Mouse (Mus musculus): Measurements from ENCODE around the gene Cfap44.
A peak's percentile ranks its signal among the peaks of the same experiment; 100 is the strongest.
"Not testable (repeated sequence)": the region's sequence is repeated elsewhere in the genome, so short reads cannot be mapped to it uniquely, and the experiment has no call there.

Cfap44 gene

DNA sequence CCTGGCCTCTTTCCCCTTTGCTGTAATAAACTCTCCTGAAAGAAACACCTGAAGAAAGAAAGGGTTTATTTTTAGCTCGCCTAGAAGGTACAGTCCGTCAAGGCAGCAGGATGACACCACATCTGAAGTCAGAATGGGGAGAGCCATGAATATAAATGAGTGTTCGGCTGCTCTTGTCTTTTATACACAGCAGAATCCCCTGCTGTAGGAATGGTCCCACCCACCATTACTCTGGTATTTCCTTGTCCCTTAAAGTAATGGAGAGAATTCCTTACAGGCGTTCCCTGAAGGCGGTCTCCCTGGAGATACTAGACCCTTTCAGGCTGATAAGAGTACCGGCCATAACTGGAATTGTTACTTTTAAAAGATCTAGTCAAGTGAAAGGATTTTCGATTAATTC, 35.4 kb downstream of the Cfap44 start:
- DNase-seq: no peak

DNA sequence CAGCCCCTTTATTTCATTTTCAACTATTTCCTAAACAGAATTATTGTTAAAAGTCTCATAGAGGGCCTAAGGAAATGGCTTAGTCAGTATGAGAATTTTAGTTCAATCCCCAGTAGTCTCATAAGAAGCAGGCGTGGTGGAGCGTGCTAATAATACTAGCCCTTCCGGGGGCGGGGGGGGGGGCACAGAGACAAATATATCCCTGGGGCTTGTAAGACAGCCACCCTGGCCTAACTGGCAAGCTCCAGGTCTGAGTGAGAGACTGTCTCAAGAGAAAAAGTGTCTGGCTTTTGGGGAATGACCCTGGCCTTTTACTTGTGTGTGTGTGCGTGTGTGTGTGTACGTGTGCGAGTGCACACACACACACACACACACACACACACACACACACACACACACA, 40.3 kb downstream of the Cfap44 start:
- no peak for DNase-seq

DNA sequence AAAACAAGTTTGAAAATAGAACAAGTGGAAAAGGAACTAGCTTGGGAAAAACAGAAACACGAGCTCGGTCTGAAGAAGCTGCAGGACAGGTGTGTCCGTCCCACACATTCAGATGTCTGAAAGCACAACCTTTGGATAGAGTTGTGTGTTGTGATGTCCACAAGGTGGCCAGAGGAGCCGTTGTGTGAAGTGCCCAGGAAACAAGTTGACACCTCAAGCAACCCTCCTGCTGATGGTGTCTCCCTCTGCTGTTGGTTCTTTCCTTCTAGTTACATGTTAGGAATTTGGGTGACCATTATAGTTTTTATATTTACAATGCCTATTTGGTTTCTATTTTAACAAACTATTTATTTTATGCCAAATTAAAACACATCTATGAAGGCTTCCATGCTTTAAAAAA, 40.9 kb downstream of the Cfap44 start:
- no peak for DNase-seq

DNA sequence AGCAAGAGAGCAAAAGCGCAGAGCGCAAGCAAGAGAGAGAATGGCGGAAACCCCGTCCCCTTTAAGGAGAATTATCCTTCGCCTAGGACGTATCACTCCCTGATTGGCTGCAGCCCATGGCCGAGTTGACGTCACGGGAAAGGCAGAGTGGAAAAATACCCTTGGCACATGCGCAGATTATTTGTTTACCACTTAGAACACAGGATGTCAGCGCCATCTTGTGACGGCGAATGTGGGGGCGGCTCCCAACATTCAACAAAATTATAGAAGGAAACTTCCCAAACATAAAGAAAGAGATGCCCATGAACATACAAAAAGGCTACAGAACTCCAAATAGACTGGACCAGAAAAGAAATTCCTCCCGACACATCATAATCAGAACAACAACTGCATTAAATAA, 47.3 kb downstream of the Cfap44 start:
- not testable (repeated sequence) for DNase-seq

DNA sequence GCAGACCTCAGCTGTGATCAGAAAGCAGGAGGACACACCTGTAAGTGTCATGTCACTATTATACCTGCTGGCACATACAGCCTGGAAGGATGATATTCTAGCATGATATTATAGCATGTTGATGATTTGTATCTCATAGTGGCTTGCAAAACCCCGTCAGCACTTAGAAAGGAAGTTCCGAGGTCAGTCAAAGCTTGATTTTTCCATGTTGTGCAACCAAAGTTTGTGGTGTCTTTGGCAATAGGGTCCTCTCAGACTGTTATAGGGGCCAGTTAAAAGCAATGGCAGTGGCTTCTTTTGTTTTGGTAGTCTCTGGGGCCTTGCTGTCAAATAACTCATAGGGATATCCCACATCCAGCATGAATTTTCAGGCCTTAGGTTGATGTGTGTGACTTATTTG, 63.3 kb downstream of the Cfap44 start:
- DNase-seq: no peak

DNA sequence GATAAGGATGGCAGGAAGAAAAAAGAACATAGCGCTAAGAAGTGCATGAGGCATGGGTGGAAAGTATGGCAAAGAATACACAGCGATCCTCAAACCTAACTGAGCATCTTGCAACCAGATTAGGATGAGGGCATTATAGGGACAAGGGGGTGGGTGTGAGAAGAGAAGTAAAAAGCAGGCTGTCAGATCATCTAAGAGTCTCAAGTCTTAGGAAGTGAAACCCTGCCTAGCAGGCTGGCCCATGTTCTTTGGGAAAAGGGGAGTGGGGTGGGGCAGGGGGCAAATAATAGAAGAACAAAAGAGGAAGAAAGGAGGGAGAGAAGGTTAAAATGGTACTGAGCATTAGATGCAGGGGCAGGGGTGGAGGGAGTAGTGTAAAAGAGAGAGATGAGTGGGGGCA, 64.2 kb downstream of the Cfap44 start:
- DNase-seq: no peak

DNA sequence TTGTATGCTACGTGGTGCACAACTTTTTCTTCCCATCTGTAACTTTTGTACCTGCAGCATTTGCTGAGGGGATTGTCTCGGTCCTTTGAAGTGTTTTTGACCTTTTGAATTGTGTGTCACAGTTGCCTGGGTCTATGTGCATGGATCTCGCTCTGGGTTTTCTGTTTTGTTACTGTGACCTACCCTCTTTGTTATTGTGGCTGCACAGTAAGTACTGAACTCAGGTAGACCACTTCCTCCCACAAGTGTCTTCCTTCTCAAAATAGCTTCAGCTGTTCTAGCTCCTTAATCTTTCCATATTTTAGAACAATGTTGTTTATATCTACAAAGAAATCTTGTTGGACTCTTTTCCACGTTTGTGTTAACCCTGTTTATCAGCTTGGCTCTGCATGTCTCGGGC, 66.3 kb downstream of the Cfap44 start:
- no peak for DNase-seq

DNA sequence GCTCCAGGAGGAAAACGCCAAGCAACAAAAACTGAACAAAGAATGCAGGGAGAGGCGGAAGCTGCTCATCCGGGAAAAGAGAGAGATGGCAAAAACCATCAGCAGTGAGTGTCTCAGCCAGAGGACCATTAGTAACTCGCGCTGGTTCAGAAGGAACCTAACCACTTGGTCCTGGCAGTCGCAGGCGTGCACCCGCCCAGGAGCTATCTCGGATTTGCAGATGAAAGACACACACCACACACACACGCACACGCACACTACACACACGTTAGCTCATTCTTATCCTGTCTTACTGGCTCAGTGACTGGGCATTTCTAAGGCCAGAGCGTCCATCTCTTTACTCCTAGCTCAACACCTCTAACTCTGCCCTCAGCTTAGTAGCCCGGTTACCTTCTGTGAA, 80.7 kb downstream of the Cfap44 start:
- DNase-seq: no peak

DNA sequence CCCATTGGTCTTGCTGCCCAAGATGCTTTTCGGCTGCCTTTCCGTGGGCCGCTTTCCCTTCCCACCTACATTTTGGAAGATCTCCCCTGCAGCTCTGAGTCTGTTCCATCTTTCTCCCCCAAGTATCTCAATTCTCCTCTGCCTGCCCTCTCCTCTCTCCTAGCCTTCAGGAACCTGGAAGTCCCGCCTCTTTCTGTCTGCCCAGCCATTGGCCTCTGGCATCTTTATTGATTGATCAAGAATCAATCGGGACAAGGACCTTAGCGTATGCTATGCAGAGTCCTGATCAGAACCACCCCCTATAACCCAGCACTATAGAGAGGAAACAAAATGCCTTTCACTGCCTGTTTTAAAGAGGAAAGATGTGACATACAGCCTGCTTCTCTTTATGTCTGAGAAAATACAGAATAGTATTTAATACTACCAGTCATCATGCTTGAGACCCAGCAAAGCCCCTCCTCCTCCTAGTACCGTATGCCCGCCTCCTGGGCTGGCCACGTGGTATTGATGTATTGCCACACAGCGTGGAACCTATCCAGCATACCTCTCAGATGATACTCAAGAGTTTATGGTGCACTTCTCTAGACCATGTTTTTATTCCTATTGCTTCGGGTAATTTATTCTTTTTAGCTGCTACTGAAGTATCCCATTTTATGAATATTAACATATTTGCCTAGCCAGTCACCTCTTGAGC, 81.2 kb downstream of the Cfap44 start:
- no peak for DNase-seq

DNA sequence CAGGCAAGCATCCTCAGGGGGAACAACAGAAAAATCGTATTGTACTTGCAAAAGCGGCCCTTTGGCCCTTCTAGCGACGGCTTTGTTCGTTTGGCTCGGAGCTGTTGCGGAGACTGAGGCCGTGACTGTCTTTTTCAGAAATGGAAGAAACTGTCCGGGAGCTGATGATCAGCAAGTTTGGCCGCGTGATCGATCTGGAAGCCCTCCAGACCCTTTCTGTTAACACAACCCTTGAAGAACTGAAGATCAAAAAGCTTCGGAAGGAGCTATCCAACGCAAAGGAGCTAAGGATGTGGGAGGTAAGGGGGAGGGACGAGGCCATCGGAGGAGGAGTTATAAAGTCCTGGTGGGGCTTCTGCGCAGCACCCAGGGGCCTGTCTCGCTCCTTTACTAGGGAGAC, 84.2 kb downstream of the Cfap44 start:
- no peak for DNase-seq

DNA sequence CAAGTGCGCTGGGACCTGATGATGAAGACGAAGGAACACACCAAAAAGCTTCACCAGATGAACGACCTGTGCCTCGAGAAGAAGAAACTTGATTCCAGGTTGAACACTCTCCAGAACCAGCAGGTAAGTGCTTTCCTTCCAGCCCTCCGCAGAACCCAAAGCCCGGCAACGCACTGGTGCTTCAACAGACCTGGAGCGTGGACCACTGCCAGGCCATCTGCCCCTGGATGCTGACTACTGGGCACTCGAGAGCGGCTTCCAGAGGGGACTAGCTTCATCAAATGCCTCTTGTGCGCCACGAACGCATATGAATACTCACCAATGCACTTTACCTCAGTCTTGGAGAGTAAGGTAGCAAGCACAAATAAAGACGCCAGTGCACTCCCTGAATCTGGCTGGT, 85.3 kb downstream of the Cfap44 start:
- DNase-seq: no peak

DNA sequence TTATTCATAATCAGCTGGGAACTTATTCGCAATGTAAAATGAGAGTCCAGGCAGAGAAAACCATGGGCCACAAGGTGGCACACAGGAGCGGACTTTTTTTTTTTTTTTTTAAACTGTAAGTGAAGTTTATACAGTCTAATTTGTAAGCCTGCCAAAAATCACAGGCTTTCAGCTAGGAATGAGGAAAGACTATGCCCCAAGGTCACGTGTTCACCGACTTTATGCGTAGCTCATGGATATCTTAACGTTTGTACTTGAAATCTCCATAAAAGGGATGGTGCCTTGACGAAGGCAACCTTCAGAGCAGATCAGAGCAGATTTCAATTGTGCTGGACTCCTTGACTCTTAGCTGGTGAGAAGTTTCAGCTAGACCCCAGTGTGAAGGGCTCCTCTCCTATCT, 86.0 kb downstream of the Cfap44 start:
- DNase-seq: peak; percentile 45

DNA sequence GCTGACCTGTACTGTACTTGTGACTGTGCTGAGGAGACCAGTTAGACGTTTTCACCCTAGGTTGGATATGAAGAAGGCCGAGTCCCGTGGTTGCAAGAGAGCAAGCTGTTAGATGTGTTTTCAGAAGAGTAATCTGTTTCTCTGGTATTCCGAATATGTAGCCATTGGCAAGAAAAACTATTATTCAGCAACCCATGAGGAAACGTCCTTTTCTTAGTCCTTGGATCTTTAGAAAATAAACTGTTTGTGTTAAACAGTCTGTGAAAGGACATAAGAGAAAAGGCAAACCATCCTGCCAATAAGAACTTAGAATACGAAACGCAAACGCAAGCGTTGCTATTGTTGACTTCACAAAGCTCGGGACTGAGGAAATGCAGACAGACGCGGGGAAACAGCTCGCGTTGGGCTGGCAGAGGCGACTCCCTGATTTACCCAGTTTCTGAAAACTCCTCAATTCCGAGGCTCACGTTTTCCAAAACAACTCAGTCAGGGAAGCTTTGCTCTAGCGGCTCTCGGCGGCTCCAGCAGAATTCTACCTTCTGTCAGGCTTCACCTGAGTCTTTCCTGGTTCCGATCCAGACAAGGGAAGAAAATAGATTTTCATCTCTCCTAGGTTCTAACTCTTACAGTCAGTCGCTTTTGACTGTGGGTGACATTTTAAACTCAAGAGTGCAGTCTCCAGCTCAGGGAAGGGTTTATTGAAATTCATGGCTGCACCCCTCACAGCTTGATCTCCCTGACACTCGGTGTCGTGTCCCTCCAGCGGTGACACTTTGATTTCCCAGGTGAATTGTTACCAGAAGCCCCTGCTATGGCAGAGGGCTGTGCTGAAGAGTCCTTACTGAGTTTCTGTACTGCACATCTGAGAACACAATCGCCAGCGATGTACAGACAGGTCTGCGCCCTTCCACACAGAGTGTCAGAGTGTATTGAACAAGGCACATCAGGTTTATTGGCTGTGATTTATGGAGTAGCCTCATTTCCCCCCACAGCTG, 87.3 kb downstream of the Cfap44 start:
- DNase-seq: no peak

DNA sequence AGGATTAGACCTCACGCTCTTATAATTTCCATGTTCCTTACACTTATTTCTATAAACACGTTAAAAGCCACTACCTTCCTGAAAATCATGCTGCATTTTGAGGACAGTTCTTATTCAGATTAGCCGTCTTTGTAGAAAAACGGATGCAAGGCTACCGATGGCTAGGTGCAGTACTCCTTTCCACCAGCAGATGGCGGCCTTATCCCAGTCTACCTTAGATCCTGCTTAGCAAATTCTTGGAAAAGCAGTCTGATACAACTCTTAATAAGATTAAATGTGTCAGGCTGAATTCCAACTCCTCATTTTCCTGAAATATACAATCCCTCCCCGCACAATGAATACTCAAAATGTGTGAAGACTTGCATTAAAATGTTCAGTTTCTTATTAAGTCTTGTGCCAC, 89.5 kb downstream of the Cfap44 start:
- peak; percentile 93 for DNase-seq

DNA sequence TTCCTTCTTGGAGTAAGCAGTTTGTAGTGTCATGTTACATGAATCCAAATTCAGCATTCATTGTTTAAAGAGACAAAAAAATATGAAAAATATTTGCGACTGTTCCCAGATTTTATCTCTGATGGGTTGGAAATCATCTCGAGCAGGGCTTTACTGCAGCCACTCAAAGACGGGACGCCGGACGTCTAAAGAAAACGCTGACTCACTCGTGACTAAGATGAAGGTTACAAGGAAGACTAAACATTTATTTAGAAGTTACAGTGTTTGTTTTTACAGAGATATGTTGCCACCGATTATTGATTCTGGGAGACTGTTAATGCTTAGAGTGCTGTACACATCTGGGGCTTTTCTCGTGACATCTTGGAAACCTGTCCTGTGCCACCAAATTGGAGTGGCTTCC, 90.2 kb downstream of the Cfap44 start:
- DNase-seq: no peak

DNA sequence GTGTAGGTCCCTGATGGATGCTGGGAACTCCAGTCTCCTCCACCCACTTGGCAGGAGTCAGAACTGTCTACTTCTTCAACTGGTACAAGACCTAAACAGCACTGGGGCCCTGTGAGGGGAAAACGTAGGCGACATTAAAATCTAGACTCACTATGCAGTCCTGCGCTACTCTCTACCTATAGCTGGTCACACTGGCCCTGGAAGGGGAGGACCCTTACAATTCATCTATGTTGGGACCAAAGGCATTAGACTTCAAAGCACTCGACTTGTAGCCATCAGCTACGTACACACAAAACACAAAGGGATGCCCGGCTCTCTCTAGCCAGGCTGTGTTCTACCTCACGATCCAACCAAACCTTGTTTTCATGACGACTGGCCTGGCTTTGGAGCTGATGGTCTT, 91.1 kb downstream of the Cfap44 start:
- DNase-seq: no peak

DNA sequence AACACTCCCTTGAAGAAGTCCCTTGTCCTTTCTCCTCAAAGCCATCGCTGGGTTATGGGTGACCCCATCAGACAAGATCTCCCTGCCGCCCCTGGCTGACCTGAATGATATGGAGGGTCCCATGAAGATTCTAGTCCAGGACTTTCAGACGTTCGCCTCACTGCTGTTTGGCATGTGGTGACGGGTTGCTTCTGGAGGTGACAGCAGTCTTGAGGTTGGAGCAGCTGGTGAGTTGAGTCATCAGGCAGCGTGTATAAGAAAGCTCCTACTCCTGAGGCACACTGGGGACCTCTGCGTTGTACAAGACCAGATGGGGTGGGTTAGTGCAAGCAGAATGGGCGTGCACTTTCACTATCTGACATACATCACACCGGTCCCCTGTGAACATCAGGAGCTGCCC, 92.0 kb downstream of the Cfap44 start:
- DNase-seq: no peak

DNA sequence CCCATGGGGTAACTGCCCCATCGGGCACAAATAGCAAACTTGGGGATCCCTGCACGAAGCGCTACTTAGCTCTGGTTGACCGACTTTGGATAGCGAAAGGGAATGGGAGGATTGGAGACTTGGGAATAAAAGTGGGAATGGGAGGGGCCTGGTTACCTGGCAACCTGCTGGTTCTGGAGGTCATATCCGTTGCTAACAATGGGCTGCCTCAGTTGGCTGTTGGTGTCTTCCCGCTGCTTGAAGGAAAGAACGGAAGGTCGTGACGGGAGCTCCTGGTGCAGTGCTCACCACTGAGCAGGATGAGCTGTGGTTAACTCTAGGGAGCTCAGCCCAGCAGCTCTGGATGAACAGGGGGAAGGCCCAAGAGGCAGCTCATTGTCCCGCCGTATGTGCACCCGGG, 92.6 kb downstream of the Cfap44 start:
- no peak for DNase-seq

DNA sequence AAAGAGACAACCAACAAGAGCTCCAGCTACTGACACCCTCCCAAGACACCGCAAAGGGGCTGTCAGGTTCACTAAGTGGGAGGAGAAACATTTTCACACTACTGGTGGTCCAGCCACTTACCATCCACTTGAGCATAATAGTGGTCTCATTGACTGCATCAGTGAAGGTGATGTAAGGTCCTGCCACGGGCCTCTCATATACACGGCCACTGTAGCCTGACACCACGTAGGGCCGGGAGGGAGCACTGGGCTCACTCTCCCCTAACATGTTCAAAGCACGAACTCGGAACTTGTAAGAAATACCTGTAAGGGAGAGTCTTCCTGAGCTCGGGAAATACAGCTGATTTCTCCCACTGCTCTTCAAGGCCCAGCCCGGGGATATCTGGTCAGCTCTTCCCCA, 96.5 kb downstream of the Cfap44 start:
- DNase-seq: no peak

DNA sequence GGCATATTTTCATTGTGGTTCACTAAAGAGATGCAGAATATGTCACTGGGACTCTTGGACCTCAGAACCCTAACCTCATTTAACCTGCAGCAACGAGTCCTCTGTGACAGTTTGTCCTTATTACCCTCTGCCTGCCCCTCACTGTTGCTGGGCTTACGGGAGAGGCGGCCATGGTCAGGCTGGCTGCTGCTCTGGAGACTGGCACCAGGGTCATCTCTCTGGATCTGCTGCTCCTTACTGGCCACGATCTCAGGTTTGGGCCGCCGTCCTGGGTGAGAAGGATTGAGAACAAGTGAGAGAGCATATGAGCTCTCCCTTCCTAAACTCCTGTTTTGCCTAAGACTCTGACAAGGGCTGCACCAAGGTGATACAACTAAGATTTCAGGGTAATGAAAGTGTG, 97.6 kb downstream of the Cfap44 start:
- DNase-seq: no peak

DNA sequence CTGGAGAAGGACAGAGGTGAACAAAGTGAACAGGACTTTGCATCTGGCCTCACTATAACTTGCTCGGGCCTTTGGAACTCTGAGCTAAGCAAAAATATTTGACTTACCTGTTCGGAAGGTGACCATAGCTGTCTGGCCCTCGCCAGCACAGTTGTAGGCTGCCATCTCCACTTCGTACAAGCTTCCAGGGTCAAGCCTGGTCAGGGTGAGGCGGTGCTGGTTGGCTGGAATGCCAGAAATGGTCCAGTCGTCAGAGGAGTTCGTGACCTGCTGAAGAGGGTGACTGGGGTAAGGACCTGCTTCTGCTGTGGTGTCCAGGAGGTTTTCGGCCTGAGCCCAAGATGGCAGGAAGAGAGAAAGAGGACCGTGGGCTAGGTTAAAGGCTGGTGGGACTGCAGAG, 98.1 kb downstream of the Cfap44 start:
- no peak for DNase-seq

DNA sequence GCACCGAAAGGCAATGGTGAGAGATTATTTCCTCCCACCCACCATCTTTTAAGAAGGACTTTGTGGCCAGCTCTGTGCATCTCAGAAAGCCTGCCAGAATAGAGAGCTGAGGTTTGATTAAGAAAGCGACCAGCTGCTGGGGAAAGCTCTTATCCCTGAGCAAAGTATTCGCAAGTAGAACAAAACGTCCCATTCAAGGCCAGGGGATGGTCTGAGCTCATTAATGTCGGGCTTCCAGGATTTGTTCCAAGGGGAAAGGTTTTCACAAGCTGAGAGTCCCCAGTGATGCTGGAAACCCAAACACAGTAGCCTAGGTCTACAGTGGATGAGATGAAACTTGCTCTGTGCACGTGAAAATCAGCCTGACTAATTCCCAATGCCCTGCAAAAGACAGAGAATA, 99.3 kb downstream of the Cfap44 start:
- no peak for DNase-seq

DNA sequence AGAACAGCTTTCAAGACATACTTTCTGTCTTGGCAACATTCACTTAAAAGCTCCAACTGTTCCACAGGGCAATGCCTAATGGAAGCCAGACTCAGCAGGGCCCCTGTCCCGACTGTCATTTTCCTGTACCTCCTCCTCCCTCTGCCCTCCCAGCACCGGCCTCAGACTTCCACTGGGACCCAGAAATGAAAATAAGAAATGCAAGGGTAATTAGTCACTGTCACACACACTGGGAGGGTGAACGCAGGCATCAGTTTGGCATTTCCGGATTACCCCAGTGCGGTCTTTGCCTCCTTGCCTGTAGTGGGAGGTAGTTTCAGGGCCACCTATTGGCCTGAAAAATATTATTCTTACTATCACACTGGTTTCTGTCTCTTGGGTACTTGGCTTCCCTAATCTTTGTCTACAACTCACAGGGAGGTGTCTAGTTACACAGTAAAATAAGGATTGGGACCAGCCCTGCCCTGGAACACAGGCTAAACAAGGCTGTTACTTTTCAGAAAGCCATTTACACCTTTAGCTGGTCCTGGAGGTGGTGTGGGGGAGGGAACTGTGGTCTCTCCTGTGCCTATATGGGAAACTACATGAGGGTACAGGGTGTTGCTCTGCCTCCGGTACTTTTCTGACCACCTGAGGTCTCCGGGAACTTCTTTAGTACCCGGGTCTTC, 100.0 kb downstream of the Cfap44 start:
- DNase-seq: peak; percentile 46

DNA sequence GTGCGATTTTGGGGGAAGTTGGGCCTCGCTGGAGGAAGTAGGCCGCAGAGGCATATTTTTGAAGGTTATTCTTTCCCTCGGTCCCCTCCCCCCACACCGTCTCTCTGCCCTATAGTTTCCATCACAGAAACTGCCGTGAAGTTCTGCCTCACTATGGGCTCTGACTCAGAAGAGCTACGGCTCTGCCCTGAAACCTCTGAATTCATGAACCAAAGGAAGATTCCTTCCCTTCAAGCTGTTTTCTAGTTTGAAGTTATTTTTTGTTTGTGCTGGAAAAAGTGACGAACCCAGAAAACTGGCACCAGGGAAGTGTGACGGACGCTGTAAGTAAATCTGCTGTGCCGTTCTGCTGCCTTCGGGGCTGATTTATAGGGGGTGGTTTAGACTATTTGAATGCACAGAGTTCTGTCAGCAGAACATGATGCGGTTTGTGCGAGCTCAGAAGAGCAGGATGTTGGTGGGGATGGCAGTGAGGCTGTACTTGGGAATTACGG, 102.4 kb downstream of the Cfap44 start:
- no peak for DNase-seq

All from kidney, postnatal 10 days (tissue).